Mouse (Mus musculus) spleen, postnatal 10 days (tissue): ENCODE measurements at regions not wholly inside any gene's neighbourhood (a gene's known extent, or its start where the extent isn't known, plus 50 kb on each side); places are given as distances from the start of the nearest gene placed in this dataset.

Experiments
- DNase-seq, 2 experiments: peaks; one replicate each; pipeline ENCODE4 v3.0.0; 2021 to 2022; ENCODE audit warnings: low spot score in 2 of 2

- no peak for DNase-seq
These were observed 511.9 kb downstream of the Kcnj2 start for GRCm38 (mm10) chr11:111577883-111578282.

GRCm38 (mm10) chr11:111582980-111583379 is 517.0 kb downstream of the Kcnj2 start:
- no peak for DNase-seq

- DNase-seq: no peak
These were observed 517.6 kb downstream of the Kcnj2 start for GRCm38 (mm10) chr11:111583606-111584005.

GRCm38 (mm10) chr11:111599456-111599855 is 533.5 kb downstream of the Kcnj2 start:
- DNase-seq: no peak

- no peak for DNase-seq
These were observed 539.2 kb downstream of the Kcnj2 start for GRCm38 (mm10) chr11:111605146-111605545.

GRCm38 (mm10) chr11:111610522-111611015 is 544.6 kb downstream of the Kcnj2 start:
- no peak for DNase-seq

- DNase-seq: no peak
These were observed 577.6 kb downstream of the Kcnj2 start for GRCm38 (mm10) chr11:111643603-111644002.

GRCm38 (mm10) chr11:111652882-111653281 is 586.9 kb downstream of the Kcnj2 start:
- no peak for DNase-seq

GRCm38 (mm10) chr11:111657778-111658177 is 591.8 kb downstream of the Kcnj2 start:
- no peak for DNase-seq

GRCm38 (mm10) chr11:111658362-111659309 is 592.7 kb downstream of the Kcnj2 start:
- DNase-seq: no peak

- no peak for DNase-seq
These were observed 597.3 kb downstream of the Kcnj2 start for GRCm38 (mm10) chr11:111663269-111663668.

GRCm38 (mm10) chr11:111666336-111666735 is 600.4 kb downstream of the Kcnj2 start:
- no peak for DNase-seq

GRCm38 (mm10) chr11:111671865-111672264 is 605.9 kb downstream of the Kcnj2 start:
- DNase-seq: no peak

GRCm38 (mm10) chr11:111675673-111676072 is 609.7 kb downstream of the Kcnj2 start:
- no peak for DNase-seq

GRCm38 (mm10) chr11:111682341-111682740 is 616.4 kb downstream of the Kcnj2 start:
- DNase-seq: no peak

GRCm38 (mm10) chr11:111683909-111684308 is 617.9 kb downstream of the Kcnj2 start:
- no peak for DNase-seq

GRCm38 (mm10) chr11:111687769-111688168 is 621.8 kb downstream of the Kcnj2 start:
- DNase-seq: peak in 1 of 2 experiments; percentile 31

- no peak for DNase-seq
These were observed 622.4 kb downstream of the Kcnj2 start for GRCm38 (mm10) chr11:111688186-111688860.

GRCm38 (mm10) chr11:111689899-111690298 is 623.9 kb downstream of the Kcnj2 start:
- DNase-seq: no peak

- no peak for DNase-seq
These were observed 625.5 kb downstream of the Kcnj2 start for GRCm38 (mm10) chr11:111691512-111691911.

GRCm38 (mm10) chr11:111696668-111697067 is 630.7 kb downstream of the Kcnj2 start:
- no peak for DNase-seq

- DNase-seq: no peak
These were observed 633.9 kb downstream of the Kcnj2 start for GRCm38 (mm10) chr11:111699862-111700261.

GRCm38 (mm10) chr11:111706882-111707281 is 640.9 kb downstream of the Kcnj2 start:
- no peak for DNase-seq
